Mouse (Mus musculus) cerebellum, adult 8-10 months (tissue): ENCODE measurements around the gene Bcat2.

Experiments
- DNase-seq: peaks from one replicate; pipeline ENCODE4 v3.0.0; 2022

The Bcat2 gene

GRCm38 (mm10) chr7:45626571-45627076 is 56.7 kb downstream of the Bcat2 start:
- DNase-seq: no peak

- DNase-seq: no peak
Observed at GRCm38 (mm10) chr7:45627261-45627660, 57.3 kb downstream of the Bcat2 start, which contains the start of gene Rasip1. TSS of gene Rasip1 (plus strand) at chr7:45627488.

DNA sequence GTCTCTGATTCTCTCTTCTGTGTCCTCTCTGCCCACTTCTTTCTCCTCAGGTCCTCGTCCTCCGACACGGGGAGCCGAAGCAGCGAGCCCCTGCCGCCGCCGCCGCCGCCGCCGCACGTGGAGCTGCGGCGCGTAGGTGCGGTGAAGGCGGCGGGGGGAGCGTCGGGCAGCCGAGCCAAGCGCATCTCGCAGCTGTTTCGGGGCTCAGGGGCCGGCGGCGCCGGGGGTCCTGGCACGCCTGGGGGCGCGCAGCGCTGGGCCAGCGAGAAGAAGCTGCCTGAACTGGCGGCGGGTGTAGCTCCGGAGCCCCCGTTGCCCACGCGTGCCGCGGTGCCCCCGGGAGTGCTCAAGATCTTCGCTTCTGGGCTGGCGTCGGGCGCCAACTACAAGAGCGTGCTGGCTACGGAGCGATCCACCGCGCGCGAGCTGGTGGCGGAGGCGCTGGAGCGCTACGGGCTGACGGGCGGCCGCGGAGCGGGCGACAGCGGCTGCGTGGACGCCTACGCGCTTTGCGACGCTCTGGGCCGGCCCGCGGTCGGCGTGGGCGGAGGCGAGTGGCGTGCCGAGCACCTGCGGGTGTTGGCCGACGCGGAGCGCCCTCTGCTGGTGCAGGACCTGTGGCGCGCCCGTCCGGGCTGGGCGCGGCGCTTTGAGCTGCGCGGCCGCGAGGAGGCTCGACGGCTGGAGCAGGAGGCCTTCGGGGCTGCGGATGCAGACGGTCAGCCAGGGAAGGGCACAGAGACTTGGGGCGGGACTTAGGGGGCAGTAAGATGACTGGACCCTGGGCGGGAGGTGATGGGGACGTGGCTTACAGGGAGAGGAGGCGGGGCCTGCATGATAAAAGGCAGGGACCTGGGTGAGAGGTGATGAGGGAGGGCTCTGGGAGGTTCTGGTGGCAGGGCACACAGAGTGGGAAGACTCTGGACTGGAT is 58.7 kb downstream of the Bcat2 start:
- DNase-seq: peak; percentile 93

- no peak for DNase-seq
Observed at GRCm38 (mm10) chr7:45630064-45630907, 60.3 kb downstream of the Bcat2 start.

DNA sequence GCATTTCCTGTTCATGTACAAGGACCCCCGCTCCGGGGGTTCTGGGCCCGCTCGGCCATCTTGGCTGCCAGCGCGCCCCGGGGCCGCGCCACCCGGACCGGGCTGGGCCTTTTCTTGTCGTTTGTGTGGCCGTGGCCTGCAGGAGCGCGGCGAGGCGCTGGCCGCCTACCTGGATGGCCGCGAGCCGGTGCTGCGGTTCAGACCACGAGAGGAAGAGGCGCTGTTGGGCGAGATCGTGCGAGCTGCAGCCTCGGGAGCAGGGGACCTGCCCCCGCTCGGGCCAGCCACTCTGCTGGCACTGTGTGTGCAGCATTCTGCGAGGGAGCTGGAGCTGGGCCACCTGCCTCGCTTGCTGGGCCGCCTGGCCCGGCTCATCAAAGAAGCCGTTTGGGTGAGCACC is 62.5 kb downstream of the Bcat2 start:
- DNase-seq: peak; percentile 75

DNA sequence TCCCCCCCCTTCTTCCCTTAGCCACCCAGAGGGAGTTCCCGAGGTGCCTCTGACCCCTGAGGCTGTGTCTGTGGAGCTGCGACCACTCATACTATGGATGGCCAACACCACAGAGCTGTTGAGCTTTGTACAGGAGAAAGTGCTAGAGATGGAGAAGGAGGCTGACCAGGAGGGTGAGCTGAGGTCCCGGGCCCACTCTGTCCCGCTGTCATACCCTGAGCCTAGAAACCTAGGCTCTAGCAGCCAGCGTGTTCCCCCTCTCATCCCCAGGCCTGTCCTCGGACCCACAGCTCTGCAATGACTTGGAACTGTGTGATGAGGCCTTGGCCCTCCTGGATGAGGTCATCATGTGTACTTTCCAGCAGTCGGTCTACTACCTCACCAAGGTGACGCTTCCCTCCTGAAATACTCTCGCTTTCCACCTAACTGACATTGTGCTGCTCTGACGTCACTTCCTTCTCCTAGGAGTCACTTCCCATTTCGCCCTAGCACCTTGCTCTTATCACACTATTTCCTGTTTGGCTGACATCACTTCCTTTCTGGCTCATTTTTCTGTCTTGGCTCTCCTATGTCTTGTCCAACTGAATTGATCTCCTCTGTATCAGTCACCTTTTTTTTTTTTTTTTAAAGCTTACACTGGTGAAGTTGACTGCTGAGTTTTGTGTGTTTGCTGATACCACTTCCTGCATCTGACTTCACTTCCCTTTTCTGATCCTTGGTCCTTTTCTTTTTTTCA is 65.2 kb downstream of the Bcat2 start:
- DNase-seq: no peak

DNA sequence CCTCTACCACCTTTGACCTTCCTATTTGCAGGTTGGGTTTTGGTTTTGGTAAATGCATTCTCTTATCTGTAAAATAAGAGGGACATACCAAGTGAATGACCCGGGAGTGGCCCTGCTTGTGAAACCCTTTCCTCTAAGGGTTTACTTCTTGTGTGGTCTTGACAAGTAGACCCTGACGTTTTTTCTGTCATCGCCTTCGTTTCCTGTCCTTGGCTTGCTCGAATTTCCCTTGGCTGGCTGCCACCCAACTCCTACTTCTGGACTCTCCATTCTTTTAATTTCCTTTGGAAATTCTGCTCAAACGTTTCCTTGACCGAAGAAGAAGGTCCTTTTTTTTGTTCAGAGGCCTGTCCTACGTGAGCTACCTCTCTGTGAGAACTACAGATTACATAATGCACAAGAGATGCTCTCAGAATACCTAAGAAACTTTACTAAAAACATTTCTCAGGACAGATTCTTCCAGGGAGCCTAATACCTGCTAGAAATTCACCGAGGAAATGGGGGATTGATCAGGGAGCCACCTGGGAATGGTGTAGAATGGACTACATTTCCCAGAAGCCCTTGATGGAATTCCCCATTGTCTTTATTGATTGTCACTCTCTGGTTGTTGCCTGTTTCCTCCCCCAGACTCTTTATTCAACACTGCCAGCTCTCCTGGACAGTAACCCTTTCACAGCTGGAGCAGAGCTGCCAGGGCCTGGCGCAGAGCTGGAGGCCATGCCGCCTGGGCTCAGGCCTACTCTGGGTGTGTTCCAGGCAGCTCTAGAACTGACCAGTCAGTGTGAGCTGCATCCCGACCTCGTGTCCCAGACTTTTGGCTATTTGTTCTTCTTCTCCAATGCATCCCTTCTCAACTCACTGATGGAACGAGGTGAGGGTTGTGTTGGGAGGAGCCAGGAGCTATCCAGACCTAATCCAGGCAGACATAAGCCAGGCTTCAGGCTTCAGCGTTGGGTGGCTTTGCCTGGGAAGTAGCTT is 66.0 kb downstream of the Bcat2 start:
- no peak for DNase-seq

DNA sequence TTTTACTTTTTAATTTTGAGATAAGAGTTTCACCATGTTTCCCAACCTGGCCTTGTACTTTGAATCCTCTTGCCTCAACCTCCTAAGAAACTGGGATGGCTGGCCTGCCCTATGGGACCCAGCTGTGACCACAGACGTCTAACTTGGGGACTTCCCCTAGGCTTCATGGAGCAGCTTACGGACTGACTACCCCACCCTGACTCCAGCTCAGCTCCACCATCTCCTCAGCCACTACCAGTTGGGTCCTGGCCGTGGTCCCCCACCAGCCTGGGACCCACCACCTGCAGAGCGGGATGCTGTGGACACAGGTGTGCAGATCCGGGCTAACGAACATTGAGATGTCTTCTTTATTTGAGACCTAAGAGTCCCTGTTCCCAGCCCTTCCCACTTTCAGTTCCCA is 67.8 kb downstream of the Bcat2 start:
- peak; percentile 46 for DNase-seq

DNA sequence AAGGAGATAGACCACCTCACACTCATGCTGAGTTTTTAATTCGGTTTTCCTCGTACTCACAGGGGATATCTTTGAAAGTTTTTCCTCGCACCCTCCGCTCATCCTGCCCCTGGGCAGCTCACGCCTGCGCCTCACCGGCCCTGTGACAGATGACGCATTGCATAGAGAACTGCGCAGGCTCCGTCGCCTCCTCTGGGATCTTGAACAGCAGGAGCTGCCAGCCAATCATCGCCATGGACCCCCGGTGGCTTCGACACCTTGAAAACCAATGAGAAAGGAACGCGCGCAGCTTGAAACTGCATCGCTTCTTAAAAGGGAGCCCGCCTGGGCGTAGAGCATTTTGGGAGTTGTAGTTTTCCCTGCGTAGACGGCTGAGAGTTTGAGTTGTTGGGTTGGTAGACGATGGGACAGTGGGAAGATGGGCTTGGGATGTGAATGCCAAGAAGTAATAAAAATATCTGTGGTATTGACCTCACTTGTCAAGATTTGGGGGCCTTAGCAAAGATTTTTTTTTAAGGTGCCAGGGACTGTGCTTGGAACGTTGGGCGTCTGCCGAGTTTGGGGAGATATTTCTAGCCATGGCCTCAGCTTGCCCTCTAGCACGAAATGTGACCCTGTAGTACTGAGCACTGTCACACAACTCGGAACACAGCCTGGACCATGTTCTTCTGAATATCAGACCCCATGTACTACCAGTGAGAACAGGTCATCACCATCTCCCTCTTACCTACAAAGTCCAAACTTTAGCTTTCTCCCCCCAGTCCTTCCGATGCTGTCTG is 68.9 kb downstream of the Bcat2 start:
- peak; percentile 97 for DNase-seq
